8 mouse cellular contexts compared by ENCODE assay signal in the genomic region with DNA sequence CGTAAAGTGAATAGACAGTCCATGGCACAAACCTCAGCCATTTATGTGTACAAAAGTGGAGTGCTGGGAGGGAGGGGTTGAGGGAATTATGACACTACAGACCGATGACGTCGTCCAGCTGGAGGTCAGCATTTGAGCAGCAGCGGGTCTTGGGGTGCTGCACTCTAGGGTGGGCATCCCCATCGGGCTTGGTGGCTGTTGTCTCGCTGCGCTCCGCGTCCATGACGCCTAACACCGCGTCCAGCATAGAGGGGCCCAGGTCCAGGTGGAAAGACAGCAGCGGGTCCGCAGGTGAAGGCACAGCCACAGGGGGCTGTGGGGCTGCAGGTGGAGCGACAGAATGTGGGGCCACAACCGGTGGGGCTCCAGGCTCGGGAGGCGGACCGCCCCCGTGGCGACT. TPM values are rescaled to one million over a fixed set of nuclear protein-coding genes. Genes with fewer than 3 reads are reported as not detected.
A peak's percentile ranks its signal among the peaks of the same experiment; 100 is the strongest.
DNase-seq lines count a peak whose midpoint lies in the region; ATAC-seq lines count a peak whose summit lies in the region.

No protein-coding gene starts in this region.

- peak; percentile 16 for DNase-seq in layer of hippocampus, adult 11-12 months (ENCODE audit: low spot score)
- DNase-seq in layer of hippocampus, postnatal 25 days (ENCODE audit: extremely low spot score in 1 of 2, low spot score in 1 of 2) = no peak
- no peak for DNase-seq in embryonic facial prominence, embryonic 11.5 days (ENCODE audit: low spot score)
- no peak for DNase-seq in embryo, embryonic 11 days
- DNase-seq in frontal cortex, postnatal 14 days (ENCODE audit: low spot score in 2 of 2) = no peak
- no peak for DNase-seq in thymus, postnatal 10 days (ENCODE audit: low spot score in 2 of 2)

- WGBS in embryonic facial prominence, embryonic 11.5 days = 22% methylated on average over 22 of the region's 22 CpGs
- 21% methylated on average over 21 of the region's 22 CpGs for WGBS in heart, embryonic 16.5 days
- WGBS in midbrain, embryonic 12.5 days = 15% methylated on average over 22 of the region's 22 CpGs

- H3K36me3 ChIP-seq in embryonic facial prominence, embryonic 11.5 days (replicated peaks; ENCODE audit: control insufficient read depth, insufficient read depth, low read depth, low read length) = peaks cover 5% of the 10 kb centered on the region
- peaks cover 12% of the 10 kb centered on the region for H3K36me3 ChIP-seq in heart, embryonic 16.5 days (ENCODE audit: control insufficient read depth, insufficient read depth)
- peaks cover 20% of the 10 kb centered on the region for H3K36me3 ChIP-seq in midbrain, embryonic 12.5 days

- H3K4me2 ChIP-seq in embryonic facial prominence, embryonic 11.5 days (ENCODE audit: low read depth, low read length) = no peak overlapping the region
- peak overlapping the region; percentile 83 for H3K4me2 ChIP-seq in heart, embryonic 16.5 days (ENCODE audit: low read depth, low read length)
- peak overlapping the region; percentile 89 for H3K4me2 ChIP-seq in midbrain, embryonic 12.5 days (replicated peaks)

- H3K27ac ChIP-seq in embryonic facial prominence, embryonic 11.5 days (replicated peaks; ENCODE audit: low read depth, low read length) = no peak overlapping the region
- H3K27ac ChIP-seq in heart, embryonic 16.5 days (ENCODE audit: low read length) = no peak overlapping the region
- no peak overlapping the region for H3K27ac ChIP-seq in midbrain, embryonic 12.5 days (replicated peaks)

- peaks cover 8% of the 10 kb centered on the region for H3K27me3 ChIP-seq in embryonic facial prominence, embryonic 11.5 days (ENCODE audit: control insufficient read depth, insufficient read depth, low read length)
- peaks cover 3% of the 10 kb centered on the region for H3K27me3 ChIP-seq in heart, embryonic 16.5 days (ENCODE audit: control insufficient read depth, insufficient read depth, low read length)
- H3K27me3 ChIP-seq in midbrain, embryonic 12.5 days = peaks cover 35% of the 10 kb centered on the region

- no peak overlapping the region for H3K9ac ChIP-seq in embryonic facial prominence, embryonic 11.5 days (replicated peaks; ENCODE audit: low read length)
- 0 out of 2 replicates have a peak overlapping the region, but pooled peaks have one; percentile 5 for H3K9ac ChIP-seq in heart, embryonic 16.5 days (ENCODE audit: low read length)
- H3K9ac ChIP-seq in midbrain, embryonic 12.5 days (replicated peaks) = no peak overlapping the region

- peaks cover 3% of the 10 kb centered on the region; the same call in 1 of the 2 replicates for H3K4me1 ChIP-seq in embryonic facial prominence, embryonic 11.5 days (ENCODE audit: control insufficient read depth, insufficient read depth, low read length)
- H3K4me1 ChIP-seq in heart, embryonic 16.5 days (ENCODE audit: control insufficient read depth, insufficient read depth, low read length) = peaks cover 24% of the 10 kb centered on the region
- H3K4me1 ChIP-seq in midbrain, embryonic 12.5 days = peaks cover 25% of the 10 kb centered on the region

- peak overlapping the region; percentile 10; the same call in 1 of the 2 replicates for H3K4me3 ChIP-seq in embryonic facial prominence, embryonic 11.5 days (ENCODE audit: low read depth, low read length)
- peak overlapping the region; percentile 85 for H3K4me3 ChIP-seq in heart, embryonic 16.5 days (ENCODE audit: low read length)
- 0 out of 2 replicates have a peak overlapping the region, but pooled peaks have one; percentile 72 for H3K4me3 ChIP-seq in midbrain, embryonic 12.5 days

- ATAC-seq in embryonic facial prominence, embryonic 11.5 days (replicated peaks; ENCODE audit: insufficient number of reproducible peaks, low FRiP score, low TSS enrichment, low read depth) = no peak
- ATAC-seq in heart, embryonic 16.5 days (replicated peaks; ENCODE audit: extremely low read depth, insufficient read depth, low FRiP score) = no peak
- no peak for ATAC-seq in midbrain, embryonic 12.5 days (ENCODE audit: low FRiP score, low read depth)

- no peaks in the 10 kb centered on the region for H3K9me3 ChIP-seq in embryonic facial prominence, embryonic 11.5 days (replicated peaks; ENCODE audit: control insufficient read depth, low read length)
- no peaks in the 10 kb centered on the region for H3K9me3 ChIP-seq in heart, embryonic 16.5 days (replicated peaks; ENCODE audit: control insufficient read depth, low read length)
- no peaks in the 10 kb centered on the region for H3K9me3 ChIP-seq in midbrain, embryonic 12.5 days

RNA-seq across cellular contexts. Expression of a gene that starts 1.1 kb away (rescaled TPM):
- 1 to 10 TPM; 5.3 to 6.0 TPM for total RNA-seq in layer of hippocampus, postnatal 25 days (2021)
- polyA plus RNA-seq in embryonic facial prominence, embryonic 11.5 days (2014; fragmentation: Nextera tagmentation; extraction: Ambion mirVana) = 1.6 and 1.9 TPM in 2 replicates
- 3.1 and 3.2 TPM in 2 replicates for polyA plus RNA-seq in heart, embryonic 16.5 days (2015; fragmentation: Nextera tagmentation; extraction: Ambion mirVana)
- 2.5 and 2.7 TPM in 2 replicates for polyA plus RNA-seq in midbrain, embryonic 12.5 days (2016; fragmentation: Nextera tagmentation; extraction: Ambion mirVana)

RNA-seq across cellular contexts. Expression of a gene that starts 13.4 kb away (rescaled TPM):
- 1 to 10 TPM in 1 of 2 experiments, under 1 TPM in 1; 0.75 to 1.4 TPM for total RNA-seq in layer of hippocampus, postnatal 25 days (2021)
- 43.9 and 45.7 TPM in 2 replicates for polyA plus RNA-seq in embryonic facial prominence, embryonic 11.5 days (2014; fragmentation: Nextera tagmentation; extraction: Ambion mirVana)
- 22.7 and 24.8 TPM in 2 replicates for polyA plus RNA-seq in heart, embryonic 16.5 days (2015; fragmentation: Nextera tagmentation; extraction: Ambion mirVana)
- polyA plus RNA-seq in midbrain, embryonic 12.5 days (2016; fragmentation: Nextera tagmentation; extraction: Ambion mirVana) = 13.2 and 17.7 TPM in 2 replicates

RNA-seq across cellular contexts. Expression of a gene that starts 14.4 kb away (rescaled TPM):
- 100 to 1,000 TPM; 109 to 181 TPM for total RNA-seq in layer of hippocampus, postnatal 25 days (2021)
- polyA plus RNA-seq in embryonic facial prominence, embryonic 11.5 days (2014; fragmentation: Nextera tagmentation; extraction: Ambion mirVana) = 31.4 and 37.5 TPM in 2 replicates
- 47.8 and 50.5 TPM in 2 replicates for polyA plus RNA-seq in heart, embryonic 16.5 days (2015; fragmentation: Nextera tagmentation; extraction: Ambion mirVana)
- 121 and 130 TPM in 2 replicates for polyA plus RNA-seq in midbrain, embryonic 12.5 days (2016; fragmentation: Nextera tagmentation; extraction: Ambion mirVana)

RNA-seq across cellular contexts. Expression of a gene that starts 32.0 kb away (rescaled TPM):
- 100 to 1,000 TPM; 625 to 681 TPM for total RNA-seq in layer of hippocampus, postnatal 25 days (2021)
- polyA plus RNA-seq in embryonic facial prominence, embryonic 11.5 days (2014; fragmentation: Nextera tagmentation; extraction: Ambion mirVana) = 8.3 and 10.2 TPM in 2 replicates
- 1.3 and 2.0 TPM in 2 replicates for polyA plus RNA-seq in heart, embryonic 16.5 days (2015; fragmentation: Nextera tagmentation; extraction: Ambion mirVana)
- 79.8 and 87.2 TPM in 2 replicates for polyA plus RNA-seq in midbrain, embryonic 12.5 days (2016; fragmentation: Nextera tagmentation; extraction: Ambion mirVana)

Comparison
In these comparisons a context has a peak if more than half of its experiments do, and no peak if none do; other contexts are left out.
1. H3K4me3 ChIP-seq: peak in every context shown above with its lines; median percentile 85 in heart, embryonic 16.5 days; 72 in midbrain, embryonic 12.5 days; 10 in embryonic facial prominence, embryonic 11.5 days.